In genomic region chr5:143268985-143269362, GRCm38 (mm10) we compare ENCODE assay signal across 1 mouse cellular context.
TF ChIP-seq lines count a peak whose summit lies in the region.

No protein-coding gene starts in this region.

TF ChIP-seq in MEL, 35 proteins besides CTCF, POLR2A, EP300 and RAD21 (continued from another document):
- TF ChIP-seq CHD2 (IDR thresholded peaks at IDR 0.05; ENCODE audit: low read length), result no peak
- TF ChIP-seq USF2 (IDR thresholded peaks at IDR 0.05; ENCODE audit: borderline replicate concordance in 1 of 2, insufficient read depth in 1 of 2, low read depth in 1 of 2, low read length in 2 of 2), result no peak
